Mouse (Mus musculus): ENCODE results near the gene Fbxl15. TPM values are rescaled to one million over a fixed set of nuclear protein-coding genes. Genes with fewer than 3 reads are reported as not detected.

Gene Fbxl15
- total and polyA plus RNA-seq, 2 experiments from 2014 or later, result 10.4 to 12.2 TPM

DNA sequence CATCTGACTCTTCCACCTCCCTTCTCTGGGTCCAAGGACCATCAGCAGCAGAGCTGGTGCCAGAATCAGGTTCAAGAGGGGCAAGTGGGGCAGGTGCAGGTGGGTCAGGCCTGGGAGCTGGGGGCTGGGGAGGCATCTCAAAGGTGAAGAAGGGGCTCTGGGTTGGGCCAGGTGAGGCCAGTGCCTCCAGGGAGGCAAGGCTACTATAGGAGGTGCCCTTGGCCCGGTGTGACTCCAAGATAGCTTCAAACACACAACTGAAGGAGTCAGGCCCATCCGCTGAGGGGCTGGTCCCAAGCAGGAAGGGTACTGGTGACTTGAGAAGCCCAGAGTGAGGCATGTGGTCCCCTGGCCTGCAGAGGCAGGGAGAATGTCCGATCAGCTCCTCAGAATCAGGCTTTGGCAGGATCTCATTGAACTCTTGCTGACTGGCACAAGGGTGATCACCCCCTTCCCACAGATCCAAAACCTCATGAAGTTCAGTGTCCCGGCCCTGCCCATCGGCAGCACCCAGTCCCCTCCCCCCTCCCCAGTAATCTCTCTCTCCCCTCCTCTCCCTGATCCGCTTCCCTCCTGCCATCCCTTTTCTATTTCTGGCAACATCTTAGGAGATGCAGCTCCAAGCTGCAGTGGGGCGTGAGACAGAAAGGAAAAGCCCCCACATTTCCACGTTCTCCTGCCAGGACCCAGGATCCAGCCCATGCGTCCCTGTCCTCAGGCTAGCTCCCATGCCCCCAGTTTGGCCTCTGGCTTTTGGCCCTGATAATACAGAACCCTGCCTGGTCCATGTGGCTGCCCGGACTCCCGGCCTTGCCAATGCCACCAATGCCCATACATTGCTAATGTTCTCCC lies 5.6 kb upstream of the Fbxl15 start:
- Histone ChIP-seq H3K4me1 (ENCODE audit: control insufficient read depth, insufficient read depth) (no peaks in the 10 kb centered on the region), H3K9ac (replicated peaks; ENCODE audit: low read depth, low read length) (no peak overlapping the region), H3K36me3 (replicated peaks; ENCODE audit: control insufficient read depth, insufficient read depth, low read length) (no peaks in the 10 kb centered on the region), H3K27ac (ENCODE audit: low read depth) (no peak overlapping the region), H3K4me3 (ENCODE audit: low read depth, low read length) (no peak overlapping the region), H3K4me2 (ENCODE audit: low read depth, low read length) (no peak overlapping the region), H3K9me3 (replicated peaks; ENCODE audit: control insufficient read depth, low read length) (no peaks in the 10 kb centered on the region), H3K27me3 (ENCODE audit: control insufficient read depth, insufficient read depth, low read length) (peaks cover 99% of the 10 kb centered on the region)
- no peak for ATAC-seq (ENCODE audit: insufficient read depth, low read depth)
- DNase-seq (ENCODE audit: low spot score), result no peak
- WGBS, result 34% methylated on average over 11 of the region's 11 CpGs
- no peak for TF ChIP-seq EP300 (IDR thresholded peaks at IDR 0.05; ENCODE audit: low read depth)
- TF ChIP-seq CTCF (IDR thresholded peaks at IDR 0.05; ENCODE audit: low read depth), result no peak

DNA sequence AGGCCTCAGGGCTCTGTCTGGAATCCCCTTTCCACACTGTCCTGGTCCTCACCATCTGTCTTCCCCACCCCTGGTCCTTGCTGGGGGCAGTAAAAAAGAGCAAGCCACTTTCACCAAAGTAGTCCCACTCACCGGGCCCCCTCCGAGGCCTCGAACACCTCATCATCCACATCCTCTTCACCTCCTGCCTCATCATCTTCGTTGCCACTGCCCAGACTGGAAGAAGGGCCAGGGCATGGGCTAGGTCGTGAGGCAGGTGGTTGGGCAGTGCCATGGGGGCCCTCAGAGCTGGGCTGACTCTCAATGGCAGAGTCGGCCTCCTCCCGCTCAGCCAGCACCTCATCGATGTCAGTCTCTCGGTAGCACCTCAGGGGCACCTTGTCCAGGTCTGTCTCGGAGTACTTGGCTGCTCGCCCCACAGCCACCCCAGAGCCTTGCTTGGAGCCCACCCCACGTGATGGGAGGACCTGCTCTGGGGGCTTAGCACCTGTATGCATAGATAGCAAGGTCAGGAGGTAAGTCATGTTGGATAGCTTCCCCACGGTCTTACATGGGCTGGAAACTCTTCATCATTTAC lies 4.9 kb upstream of the Fbxl15 start:
- TF ChIP-seq EP300 (IDR thresholded peaks at IDR 0.05; ENCODE audit: low read depth) (no peak), CTCF (IDR thresholded peaks at IDR 0.05; ENCODE audit: low read depth) (no peak)
- no peak overlapping the region for H3K4me3 ChIP-seq (ENCODE audit: low read depth, low read length)
- peaks cover 92% of the 10 kb centered on the region for H3K27me3 ChIP-seq (ENCODE audit: control insufficient read depth, insufficient read depth, low read length)
- no peaks in the 10 kb centered on the region for H3K9me3 ChIP-seq (replicated peaks; ENCODE audit: control insufficient read depth, low read length)
- no peak overlapping the region for H3K9ac ChIP-seq (replicated peaks; ENCODE audit: low read depth, low read length)
- WGBS, result 63% methylated on average over 13 of the region's 13 CpGs
- no peak for ATAC-seq (ENCODE audit: insufficient read depth, low read depth)
- no peak for DNase-seq (ENCODE audit: low spot score)
- no peak overlapping the region for H3K27ac ChIP-seq (ENCODE audit: low read depth)
- H3K36me3 ChIP-seq (replicated peaks; ENCODE audit: control insufficient read depth, insufficient read depth, low read length), result no peaks in the 10 kb centered on the region
- no peaks in the 10 kb centered on the region for H3K4me1 ChIP-seq (ENCODE audit: control insufficient read depth, insufficient read depth)
- no peak overlapping the region for H3K4me2 ChIP-seq (ENCODE audit: low read depth, low read length)

DNA sequence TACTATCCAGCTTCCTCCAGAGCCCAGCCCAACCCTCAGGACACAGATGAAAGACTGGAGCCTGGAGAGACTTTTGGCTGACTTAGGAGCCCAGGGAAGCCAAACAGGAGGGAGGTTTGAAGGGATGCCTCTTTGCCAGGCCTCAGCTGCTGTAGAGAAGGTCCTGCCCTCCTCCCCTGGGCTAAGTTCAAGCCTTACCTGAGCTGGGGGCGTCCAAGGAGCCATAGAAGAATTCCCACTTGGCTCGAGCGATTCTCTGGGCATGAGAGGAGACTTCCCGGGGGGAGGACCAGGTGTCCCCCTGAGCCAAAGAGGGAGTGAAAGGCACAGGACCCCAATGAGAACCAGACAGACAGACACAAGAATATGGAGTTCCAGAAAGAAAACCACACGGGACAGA lies 4.3 kb upstream of the Fbxl15 start:
- WGBS, result 56% methylated on average over 5 of the region's 5 CpGs
- Histone ChIP-seq H3K4me1 (ENCODE audit: control insufficient read depth, insufficient read depth) (0 out of 2 replicates have a peak, but pooled peaks cover under 1% of the 10 kb centered on the region), H3K9ac (replicated peaks; ENCODE audit: low read depth, low read length) (no peak overlapping the region), H3K9me3 (replicated peaks; ENCODE audit: control insufficient read depth, low read length) (no peaks in the 10 kb centered on the region), H3K27ac (ENCODE audit: low read depth) (no peak overlapping the region), H3K36me3 (replicated peaks; ENCODE audit: control insufficient read depth, insufficient read depth, low read length) (no peaks in the 10 kb centered on the region), H3K27me3 (ENCODE audit: control insufficient read depth, insufficient read depth, low read length) (peaks cover 86% of the 10 kb centered on the region), H3K4me3 (ENCODE audit: low read depth, low read length) (no peak overlapping the region), H3K4me2 (ENCODE audit: low read depth, low read length) (no peak overlapping the region)
- ATAC-seq (ENCODE audit: insufficient read depth, low read depth), result no peak
- no peak for DNase-seq (ENCODE audit: low spot score)
- no peak for TF ChIP-seq EP300 (IDR thresholded peaks at IDR 0.05; ENCODE audit: low read depth)
- no peak for TF ChIP-seq CTCF (IDR thresholded peaks at IDR 0.05; ENCODE audit: low read depth)

- H3K27ac ChIP-seq (ENCODE audit: low read depth), result no peak overlapping the region
- ATAC-seq (ENCODE audit: insufficient read depth, low read depth), result no peak
- TF ChIP-seq CTCF (IDR thresholded peaks at IDR 0.05; ENCODE audit: low read depth) (no peak), EP300 (IDR thresholded peaks at IDR 0.05; ENCODE audit: low read depth) (no peak)
- no peak overlapping the region for H3K4me3 ChIP-seq (ENCODE audit: low read depth, low read length)
- H3K27me3 ChIP-seq (ENCODE audit: control insufficient read depth, insufficient read depth, low read length), result peaks cover 79% of the 10 kb centered on the region
- H3K9me3 ChIP-seq (replicated peaks; ENCODE audit: control insufficient read depth, low read length), result no peaks in the 10 kb centered on the region
- no peaks in the 10 kb centered on the region for H3K36me3 ChIP-seq (replicated peaks; ENCODE audit: control insufficient read depth, insufficient read depth, low read length)
- no peak for DNase-seq (ENCODE audit: low spot score)
- no peak overlapping the region for H3K9ac ChIP-seq (replicated peaks; ENCODE audit: low read depth, low read length)
- H3K4me2 ChIP-seq (ENCODE audit: low read depth, low read length), result no peak overlapping the region
- 49% methylated on average over 11 of the region's 11 CpGs for WGBS
- H3K4me1 ChIP-seq (ENCODE audit: control insufficient read depth, insufficient read depth), result peaks cover 7% of the 10 kb centered on the region
Observed at GRCm38 (mm10) chr19:46324366-46324765, 3.6 kb upstream of the Fbxl15 start.

- H3K27ac ChIP-seq (ENCODE audit: low read depth), result no peak overlapping the region
- peaks cover 10% of the 10 kb centered on the region for H3K4me1 ChIP-seq (ENCODE audit: control insufficient read depth, insufficient read depth)
- no peak overlapping the region for H3K9ac ChIP-seq (replicated peaks; ENCODE audit: low read depth, low read length)
- H3K4me3 ChIP-seq (ENCODE audit: low read depth, low read length), result no peak overlapping the region
- ATAC-seq (ENCODE audit: insufficient read depth, low read depth) (no peak), DNase-seq (ENCODE audit: low spot score) (no peak)
- H3K9me3 ChIP-seq (replicated peaks; ENCODE audit: control insufficient read depth, low read length), result no peaks in the 10 kb centered on the region
- no peak overlapping the region for H3K4me2 ChIP-seq (ENCODE audit: low read depth, low read length)
- peaks cover 74% of the 10 kb centered on the region for H3K27me3 ChIP-seq (ENCODE audit: control insufficient read depth, insufficient read depth, low read length)
- TF ChIP-seq CTCF (IDR thresholded peaks at IDR 0.05; ENCODE audit: low read depth), result no peak
- TF ChIP-seq EP300 (IDR thresholded peaks at IDR 0.05; ENCODE audit: low read depth), result no peak
- 42% methylated on average over 5 of the region's 5 CpGs for WGBS
- H3K36me3 ChIP-seq (replicated peaks; ENCODE audit: control insufficient read depth, insufficient read depth, low read length), result no peaks in the 10 kb centered on the region
Observed at GRCm38 (mm10) chr19:46324918-46325317, 3.1 kb upstream of the Fbxl15 start.

Data from heart, postnatal 0 days (tissue).